Mouse (Mus musculus): ENCODE results near the gene Sh3rf1.

Sh3rf1 gene

DNA sequence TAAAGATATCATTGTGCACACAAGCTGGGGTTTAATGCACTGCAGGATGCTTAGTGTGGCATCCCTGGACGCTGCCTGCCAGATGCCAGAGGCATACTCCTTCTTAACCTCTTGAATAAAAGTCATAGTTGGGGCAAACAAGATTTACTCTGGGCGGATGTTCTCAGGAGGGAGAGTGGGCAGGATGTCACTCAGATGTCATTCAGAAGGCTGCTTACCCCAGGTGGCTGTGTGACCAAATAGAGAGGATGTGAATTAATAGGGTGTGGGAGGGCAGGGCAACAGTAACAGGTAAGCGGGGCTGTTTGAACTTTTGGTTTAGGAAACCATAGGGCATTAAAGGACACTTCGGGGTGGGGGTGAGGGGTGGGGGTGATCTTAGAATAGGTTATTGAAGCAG lies 37.7 kb downstream of the Sh3rf1 start:
- DNase-seq (ENCODE audit: low spot score in 2 of 2): no peak

DNA sequence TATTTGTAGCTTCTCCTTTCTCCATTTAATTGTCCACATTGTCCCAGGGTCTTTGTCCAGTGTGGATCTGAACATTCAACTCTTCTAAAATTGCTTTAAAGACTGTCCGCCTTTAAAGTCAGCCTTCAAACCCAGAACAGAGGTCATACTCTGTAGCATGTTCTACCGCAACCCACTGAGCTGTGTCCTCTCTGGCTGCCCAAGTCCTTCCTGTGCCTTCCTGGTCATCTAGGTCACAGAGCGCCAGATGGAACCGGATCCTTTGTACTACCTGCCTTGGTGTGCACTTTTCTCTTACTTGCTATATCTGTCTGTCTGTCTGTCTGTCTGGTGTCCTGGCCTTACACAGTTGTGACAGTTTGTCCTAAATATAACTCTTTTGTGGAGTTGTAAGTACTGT lies 40.0 kb downstream of the Sh3rf1 start:
- no peak for DNase-seq (ENCODE audit: low spot score in 2 of 2)

DNA sequence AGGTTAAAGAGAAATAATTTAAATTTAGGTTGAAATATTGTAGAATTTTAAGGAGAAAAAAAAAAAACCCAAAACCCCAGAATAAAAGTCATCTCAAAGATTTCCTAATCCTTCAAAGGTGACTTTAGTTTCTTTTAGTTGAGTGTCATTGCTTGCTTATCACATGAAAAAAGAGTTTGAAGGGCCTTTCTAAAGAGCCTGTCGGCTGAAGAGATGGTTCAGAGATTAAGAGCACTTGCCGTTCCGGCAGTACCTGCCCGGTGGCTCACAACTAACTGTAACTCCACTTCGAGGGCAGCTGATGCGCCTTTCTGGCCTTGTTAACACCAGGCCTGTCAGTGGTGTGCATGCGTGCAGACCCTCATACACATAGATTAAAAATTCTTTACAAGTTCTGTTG lies 41.2 kb downstream of the Sh3rf1 start:
- no peak for DNase-seq (ENCODE audit: low spot score in 2 of 2)

DNA sequence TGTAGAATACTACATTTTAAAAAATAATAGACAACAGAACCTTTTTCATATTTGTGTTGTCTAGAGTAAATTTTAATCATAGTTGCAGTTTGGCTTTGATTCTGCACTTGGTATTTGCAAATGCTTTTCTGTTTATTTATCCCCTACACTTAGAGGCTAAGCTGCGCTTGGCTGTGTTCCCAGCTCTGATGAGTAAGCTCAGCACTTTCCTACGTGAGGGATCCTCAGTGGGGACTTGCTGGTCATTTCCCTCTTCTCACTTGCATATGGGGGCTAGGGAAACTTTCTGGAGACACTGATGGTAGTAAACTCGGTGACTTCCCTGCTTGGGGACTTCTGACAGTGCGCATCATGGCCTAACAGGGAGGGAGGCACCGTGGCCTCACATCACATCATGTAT lies 41.7 kb downstream of the Sh3rf1 start:
- DNase-seq (ENCODE audit: low spot score in 2 of 2): peak; percentile 56 to 66

DNA sequence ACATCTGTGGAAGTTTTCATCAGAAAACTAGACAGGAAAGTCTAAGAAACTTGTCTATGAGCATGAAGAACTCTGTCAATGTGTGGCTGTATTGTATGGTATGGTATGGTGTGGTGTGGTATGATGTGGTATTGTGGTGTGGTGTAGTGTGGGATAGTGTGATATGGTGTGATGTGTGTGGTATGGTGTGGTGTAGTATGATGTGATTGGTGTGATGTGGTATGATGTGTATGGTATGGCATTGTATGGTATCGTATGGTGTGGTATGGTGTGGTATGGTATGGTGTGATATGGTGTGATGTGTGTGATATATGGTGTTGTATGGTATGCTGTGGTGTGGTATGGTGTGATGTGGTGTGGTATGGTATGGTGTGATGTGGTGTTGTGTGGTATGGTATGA lies 43.4 kb downstream of the Sh3rf1 start:
- DNase-seq (ENCODE audit: low spot score in 2 of 2): no peak

GRCm38 (mm10) chr8:61267692-61268091 lies 44.0 kb downstream of the Sh3rf1 start:
- no peak for DNase-seq (ENCODE audit: low spot score in 2 of 2)

DNA sequence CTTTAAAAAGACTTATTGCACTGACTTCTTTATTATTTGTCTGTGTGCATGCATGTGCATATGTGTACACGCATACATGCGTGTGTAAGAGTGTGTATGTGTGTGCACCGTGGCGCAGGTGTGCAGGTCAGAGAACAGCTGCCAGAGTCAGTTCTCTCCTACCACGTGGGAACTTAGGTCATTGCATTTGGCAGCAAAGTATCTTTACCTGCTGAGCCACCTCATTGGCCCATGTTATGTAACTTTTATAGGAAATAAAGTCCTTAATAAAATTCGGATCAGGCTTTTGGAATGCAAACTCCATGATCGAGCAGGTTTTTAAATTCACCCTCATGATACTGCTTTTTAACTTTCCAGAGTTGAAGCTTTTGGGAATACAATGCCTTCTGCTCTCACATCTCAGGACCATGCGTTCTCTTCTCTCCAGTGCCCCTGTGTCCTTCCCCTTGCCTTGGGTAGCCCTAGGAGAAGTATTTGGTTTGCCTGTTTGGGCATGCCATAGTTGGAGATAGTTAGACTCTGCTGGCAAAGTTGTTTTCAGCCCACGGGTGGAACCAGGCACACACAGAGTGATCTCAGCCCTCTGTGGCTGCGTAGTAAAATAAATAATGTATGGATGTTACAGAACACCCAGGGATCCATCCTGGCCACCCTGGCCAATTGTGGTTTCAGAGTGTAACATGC lies 44.7 kb downstream of the Sh3rf1 start:
- no peak for DNase-seq (ENCODE audit: low spot score in 2 of 2)

DNA sequence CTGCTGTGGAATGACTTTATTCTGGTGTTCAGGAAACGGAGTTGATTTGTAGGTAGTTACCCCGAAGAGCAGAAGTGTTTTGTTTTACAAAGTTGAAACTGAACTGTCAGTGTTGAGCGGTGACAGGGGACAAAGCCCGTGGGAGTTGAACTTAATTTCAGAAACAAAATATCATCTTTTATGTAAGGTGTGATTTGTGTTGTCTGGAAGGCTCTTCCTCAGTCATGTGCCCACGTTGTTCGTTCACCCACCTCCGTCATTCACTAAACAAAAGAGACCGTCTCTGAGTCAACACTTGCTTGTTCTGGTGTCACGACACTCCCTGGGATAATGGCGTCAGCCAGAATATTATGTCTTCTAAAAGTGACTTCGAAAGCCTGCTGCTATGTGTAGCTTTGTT lies 46.3 kb downstream of the Sh3rf1 start:
- DNase-seq (ENCODE audit: low spot score in 2 of 2): no peak

GRCm38 (mm10) chr8:61270541-61270940 lies 46.9 kb downstream of the Sh3rf1 start:
- DNase-seq (ENCODE audit: low spot score in 2 of 2): peak in 1 of 2 experiments; percentile 31

- no peak for DNase-seq (ENCODE audit: low spot score in 2 of 2)
Measured at GRCm38 (mm10) chr8:61270961-61271360, 47.3 kb downstream of the Sh3rf1 start.

- DNase-seq (ENCODE audit: low spot score in 2 of 2): no peak
Measured at GRCm38 (mm10) chr8:61272838-61273237, 49.2 kb downstream of the Sh3rf1 start.

DNA sequence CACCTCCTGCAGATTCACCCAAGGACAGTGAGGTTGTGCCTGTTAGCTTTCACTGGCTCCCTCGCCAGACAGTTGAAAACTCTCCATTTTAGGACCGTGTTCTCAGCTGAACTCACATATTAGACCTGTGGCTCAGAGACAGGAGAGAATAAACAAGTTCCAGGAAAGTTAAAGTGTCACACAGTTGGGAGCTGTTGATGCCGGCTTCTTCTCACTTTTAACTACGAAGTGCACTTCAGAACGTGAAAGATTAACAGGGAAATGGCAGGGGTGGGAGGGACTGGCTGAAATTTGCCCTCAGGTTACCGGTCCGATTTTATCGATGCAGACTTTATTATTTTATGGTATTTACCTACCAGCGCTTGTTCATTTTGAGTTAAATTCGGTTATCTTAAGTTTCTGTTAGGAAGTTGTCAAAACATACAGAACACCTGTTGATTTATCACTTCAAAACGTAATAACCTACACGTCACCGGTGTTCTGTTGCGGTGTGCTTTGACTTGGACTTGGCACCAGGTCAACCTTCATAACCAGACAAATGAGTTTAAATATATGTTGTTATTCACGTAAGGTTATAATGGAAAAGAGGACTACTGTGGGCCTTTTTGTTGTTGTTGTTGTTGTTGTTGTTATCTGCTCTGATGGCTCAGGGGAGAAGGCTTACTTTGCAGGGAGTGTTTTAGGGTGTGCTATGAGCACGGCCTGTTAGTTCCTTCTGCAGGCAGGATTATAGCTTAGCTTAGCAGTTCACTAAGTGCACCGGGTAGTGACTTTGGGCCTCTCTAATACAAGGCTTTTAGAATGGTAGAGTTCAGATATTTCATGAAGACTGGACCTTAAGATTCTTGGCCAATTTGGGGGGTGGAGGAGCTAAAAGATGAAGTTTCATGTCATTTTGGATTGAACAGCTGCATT lies 49.9 kb downstream of the Sh3rf1 start:
- DNase-seq (ENCODE audit: low spot score in 2 of 2): no peak

- no peak for DNase-seq (ENCODE audit: low spot score in 2 of 2)
Measured at GRCm38 (mm10) chr8:61274602-61275462, 51.2 kb downstream of the Sh3rf1 start.

DNA sequence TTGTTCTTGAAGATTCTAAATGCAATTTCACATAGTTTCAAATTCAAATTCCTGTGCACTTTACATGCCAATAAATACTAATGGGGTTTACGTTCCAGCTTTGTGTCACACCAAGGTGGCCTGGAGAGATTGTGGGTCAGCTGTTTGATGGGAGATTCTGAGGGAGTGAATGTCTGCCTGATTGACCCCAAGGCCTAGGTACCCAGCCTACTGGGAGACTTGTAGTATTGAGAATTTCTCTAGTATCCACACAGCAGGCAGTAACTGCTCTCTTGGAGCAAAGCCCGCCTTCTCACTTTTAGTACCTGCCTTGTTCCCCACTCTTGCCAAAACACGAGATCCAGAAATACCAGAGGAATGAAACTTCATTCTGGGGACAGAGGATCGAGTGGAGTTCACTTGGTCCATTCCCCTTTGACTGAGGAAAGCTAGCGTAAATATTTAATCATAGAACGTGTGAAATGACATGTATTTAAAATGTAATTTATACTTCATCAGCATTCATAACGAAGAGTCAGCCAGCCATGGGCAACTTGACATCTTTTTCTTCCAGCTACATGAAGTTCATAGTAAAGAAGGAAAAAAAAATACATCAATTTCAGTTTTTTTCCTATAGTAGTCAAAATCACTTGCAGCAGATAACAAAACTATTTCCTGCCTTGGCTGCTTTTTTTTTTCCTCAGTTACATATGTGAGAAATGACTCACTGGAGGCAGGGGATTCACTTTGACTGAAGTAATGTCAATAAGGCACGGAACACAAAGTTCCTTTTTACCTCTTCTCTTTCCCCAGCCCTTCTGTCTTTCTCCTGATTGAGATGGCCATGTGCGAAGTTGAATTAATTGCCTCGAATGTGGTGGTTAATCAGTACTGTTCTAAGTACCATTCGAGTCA lies 52.0 kb downstream of the Sh3rf1 start:
- DNase-seq (ENCODE audit: low spot score in 2 of 2): no peak

GRCm38 (mm10) chr8:61276397-61276796 lies 52.7 kb downstream of the Sh3rf1 start:
- no peak for DNase-seq (ENCODE audit: low spot score in 2 of 2)

DNA sequence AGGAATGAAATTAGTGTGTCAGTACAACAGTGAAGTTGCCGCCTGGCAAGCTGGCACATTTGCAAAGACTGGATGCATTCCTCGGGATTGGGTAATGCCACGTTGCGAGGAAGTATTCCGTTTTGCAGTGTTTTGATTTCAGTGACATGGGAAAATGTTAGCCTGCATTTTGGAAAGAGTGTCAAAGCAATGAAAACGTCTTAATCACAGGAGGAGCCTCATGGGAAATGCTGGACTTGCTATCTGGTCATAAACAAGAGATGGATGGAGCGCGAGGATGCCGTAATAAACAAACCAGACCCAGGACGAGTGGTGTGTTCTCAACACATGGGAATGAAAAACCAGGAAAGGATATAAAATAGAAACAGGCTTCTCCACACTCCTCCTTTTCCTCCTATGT lies 55.4 kb downstream of the Sh3rf1 start:
- no peak for DNase-seq (ENCODE audit: low spot score in 2 of 2)

GRCm38 (mm10) chr8:61282303-61283168 lies 58.9 kb downstream of the Sh3rf1 start:
- no peak for DNase-seq (ENCODE audit: low spot score in 2 of 2)

DNA sequence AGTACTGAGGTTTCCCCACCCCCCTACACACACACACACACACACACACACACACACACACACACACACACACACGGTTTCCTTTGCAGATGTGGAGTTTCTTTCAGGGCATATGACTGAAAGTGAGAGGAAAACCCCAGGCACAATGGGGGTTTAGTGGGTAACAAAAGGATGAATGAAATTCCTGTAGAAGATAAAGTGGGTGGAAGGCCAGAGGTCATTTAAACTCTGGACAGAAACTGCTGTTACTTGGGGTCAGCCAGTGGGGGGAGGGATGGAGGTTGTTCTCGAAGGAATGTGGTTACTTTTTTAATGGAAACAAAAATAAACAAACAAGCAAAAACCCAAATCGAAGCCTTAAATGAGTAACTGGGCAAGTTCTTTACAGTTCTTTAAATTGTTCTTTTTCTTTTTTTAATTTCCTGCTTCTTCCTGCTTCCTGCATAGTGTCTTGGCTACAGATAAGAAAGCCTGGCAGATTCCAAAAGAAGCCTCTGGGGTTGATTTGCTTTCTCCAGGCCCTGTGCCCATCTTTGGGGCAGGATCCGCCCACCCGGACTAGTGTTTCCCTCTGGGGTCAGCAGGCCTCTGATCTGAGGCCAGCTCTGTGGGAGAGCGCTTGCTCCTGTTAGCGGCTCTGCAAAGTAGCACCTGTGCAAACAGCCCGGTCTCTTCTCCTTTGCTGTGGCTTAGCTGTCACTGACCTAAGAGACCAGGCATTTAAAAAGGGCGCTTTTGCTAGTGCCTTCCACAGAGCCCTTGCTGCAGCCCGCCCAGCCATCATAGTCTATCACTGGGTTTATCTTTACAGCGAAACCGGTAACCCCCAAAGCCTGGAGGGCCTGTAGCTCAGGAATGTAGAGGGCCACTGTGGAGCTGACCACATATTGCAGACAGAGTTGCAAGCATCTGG lies 59.8 kb downstream of the Sh3rf1 start:
- DNase-seq (ENCODE audit: low spot score in 2 of 2): no peak

GRCm38 (mm10) chr8:61285896-61286295 lies 62.2 kb downstream of the Sh3rf1 start:
- DNase-seq (ENCODE audit: low spot score in 2 of 2): no peak
